Mouse (Mus musculus) urinary bladder, postnatal 25 days (tissue): ENCODE data around the gene Bcl10.
"Not testable (repeated sequence)": the region's sequence is repeated elsewhere in the genome, so short reads cannot be mapped to it uniquely, and the experiment has no call there.

Experiments
- DNase-seq: peaks from one replicate; pipeline ENCODE4 v3.0.0; 2022; ENCODE audit warnings: low spot score

The Bcl10 gene

GRCm38 (mm10) chr3:145922019-145922854 lies at the start of gene Bcl10:
Gene Bcl10 (plus strand): TSS chr3:145922804.
- DNase-seq, result no peak

- no peak for DNase-seq
Measured at GRCm38 (mm10) chr3:145873271-145873670, 49.3 kb upstream of the Bcl10 start.

DNA sequence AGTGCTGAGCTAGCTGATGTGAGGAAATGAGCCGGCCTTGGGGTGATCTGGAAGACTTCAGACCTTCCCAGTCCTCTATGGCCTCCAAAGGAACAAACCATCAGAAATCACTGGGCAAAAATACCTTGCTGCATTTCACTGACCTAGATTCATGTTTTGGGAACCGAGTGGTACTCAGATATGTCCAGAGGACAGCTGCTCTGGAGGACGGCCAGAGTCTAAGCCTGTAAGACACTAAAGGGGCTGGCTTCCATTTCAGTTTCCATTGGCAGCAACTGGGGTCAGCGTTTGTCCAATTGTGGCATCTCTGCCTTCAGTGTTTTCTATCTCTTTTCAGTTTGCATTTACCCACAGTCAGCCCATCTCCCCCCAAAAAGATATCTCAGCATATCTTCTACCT lies 48.5 kb upstream of the Bcl10 start:
- DNase-seq, result no peak

DNA sequence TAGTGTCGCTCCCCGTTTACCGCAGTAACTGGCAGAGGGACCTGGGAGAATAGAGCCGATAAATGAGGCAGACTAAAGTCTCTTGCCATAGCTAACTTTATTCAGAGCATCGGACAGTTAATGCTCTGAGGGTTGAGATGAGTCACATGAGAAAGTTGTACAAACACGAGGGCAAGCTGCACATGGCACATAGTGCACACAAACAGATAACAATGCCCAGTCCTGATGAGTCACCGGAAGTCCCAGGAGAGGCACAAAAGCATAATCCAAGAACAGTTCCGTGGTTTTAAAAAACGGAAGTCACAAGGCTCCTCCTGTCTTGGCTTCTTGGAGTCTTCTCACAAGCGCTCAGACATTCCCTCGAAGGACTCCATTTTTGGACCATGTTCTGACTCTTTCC lies 46.5 kb upstream of the Bcl10 start:
- no peak for DNase-seq

DNA sequence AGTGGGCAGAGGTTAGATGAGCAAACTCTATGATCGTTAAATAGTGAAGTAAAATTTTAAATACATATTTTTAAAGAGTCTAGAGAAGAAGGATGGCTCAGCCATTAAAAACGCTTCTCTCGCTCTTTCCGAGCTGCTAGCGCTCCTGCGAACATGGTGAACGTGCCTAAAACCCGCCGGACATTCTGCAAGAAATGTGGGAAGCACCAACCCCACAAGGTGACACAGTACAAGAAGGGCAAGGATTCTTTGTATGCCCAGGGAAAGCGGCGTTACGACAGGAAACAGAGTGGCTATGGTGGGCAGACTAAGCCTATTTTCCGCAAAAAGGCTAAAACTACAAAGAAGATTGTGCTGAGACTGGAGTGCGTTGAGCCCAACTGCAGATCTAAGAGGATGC lies 43.7 kb upstream of the Bcl10 start:
- not testable (repeated sequence) for DNase-seq

DNA sequence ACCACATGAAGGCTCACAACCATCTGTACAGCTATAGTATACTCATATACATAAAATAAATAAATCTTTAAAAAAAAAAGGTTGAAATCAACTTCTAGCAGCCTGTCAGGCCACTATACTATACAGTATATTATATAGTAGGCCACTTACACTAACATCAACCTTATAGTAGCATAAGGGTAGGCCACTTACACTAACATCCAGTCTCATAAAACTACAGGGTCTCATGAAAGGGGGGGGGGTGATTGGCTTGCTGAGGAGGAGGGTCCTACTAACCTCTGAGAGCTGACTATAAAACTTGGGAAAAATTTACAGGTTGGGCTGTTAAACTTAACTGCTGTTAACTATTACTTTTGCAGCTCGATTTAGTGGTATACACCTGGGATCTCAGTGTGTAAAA lies 42.3 kb upstream of the Bcl10 start:
- no peak for DNase-seq

GRCm38 (mm10) chr3:145882076-145882874 lies 40.3 kb upstream of the Bcl10 start:
- DNase-seq, result no peak

DNA sequence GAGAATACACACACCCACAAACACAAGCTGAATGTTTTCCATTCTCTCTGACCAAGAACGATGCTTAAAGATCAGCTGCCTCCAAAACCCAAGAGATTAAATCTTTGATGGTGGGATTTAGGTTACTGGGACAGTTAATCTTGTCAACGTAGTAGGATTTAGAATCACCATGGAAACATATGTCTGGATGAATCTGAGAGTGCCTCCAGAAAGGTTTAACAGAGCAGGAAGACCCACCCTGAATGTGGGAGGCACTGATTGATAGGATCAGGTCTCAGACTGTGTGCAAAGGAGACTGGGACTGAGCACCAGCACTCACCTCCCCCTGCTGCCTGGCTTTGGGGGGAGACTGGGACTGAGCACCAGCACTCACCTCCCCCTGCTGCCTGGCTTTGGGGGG lies 39.4 kb upstream of the Bcl10 start:
- no peak for DNase-seq

DNA sequence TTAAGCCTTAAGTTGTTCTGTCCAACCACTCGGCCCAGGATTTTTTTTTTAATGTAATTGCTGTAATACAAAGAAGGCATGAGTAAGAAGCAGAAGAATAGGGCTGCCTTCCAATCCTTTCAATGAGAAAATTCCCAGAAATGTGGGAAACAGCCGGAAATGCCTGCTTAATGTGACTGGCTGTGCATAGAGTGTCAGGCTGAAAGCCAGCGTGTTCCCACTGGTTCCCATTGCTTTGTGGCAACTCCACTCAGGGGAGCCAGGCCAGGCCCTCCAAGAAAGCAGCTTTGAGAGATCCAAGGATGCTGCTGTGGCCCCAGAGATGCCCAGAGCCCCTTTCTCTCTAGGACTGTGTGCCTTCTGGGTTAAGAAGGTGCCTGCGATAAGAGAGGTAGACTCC lies 37.2 kb upstream of the Bcl10 start:
- DNase-seq, result no peak

DNA sequence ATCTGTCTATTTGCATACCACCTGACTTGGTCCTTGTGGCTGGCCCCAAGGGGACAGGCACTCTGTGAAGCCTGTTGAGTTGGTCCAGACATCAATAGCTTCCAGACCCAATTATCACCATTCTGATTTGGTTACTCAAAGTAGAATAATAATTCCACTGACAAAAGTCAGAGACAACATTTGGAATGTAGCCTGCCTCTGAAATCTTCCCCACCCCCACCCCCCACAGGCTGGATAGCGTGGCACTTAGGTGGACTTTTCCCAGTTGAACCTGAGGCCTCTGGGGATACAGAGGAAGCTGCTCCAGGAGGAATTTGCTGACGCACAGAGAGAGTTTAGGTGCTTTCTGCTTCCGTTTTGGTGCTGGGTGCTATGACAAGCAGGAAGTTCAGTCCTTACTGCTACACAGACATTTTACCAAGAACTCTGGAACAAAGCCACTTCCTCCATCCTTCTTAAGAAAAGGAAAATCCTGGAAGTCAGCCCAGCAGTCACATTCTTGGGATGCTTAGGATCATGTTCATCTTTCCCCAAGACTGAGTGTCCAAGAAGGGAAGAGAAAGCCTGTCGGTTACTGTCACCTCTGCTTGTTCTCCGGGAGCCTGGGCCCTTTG lies 36.6 kb upstream of the Bcl10 start:
- no peak for DNase-seq

DNA sequence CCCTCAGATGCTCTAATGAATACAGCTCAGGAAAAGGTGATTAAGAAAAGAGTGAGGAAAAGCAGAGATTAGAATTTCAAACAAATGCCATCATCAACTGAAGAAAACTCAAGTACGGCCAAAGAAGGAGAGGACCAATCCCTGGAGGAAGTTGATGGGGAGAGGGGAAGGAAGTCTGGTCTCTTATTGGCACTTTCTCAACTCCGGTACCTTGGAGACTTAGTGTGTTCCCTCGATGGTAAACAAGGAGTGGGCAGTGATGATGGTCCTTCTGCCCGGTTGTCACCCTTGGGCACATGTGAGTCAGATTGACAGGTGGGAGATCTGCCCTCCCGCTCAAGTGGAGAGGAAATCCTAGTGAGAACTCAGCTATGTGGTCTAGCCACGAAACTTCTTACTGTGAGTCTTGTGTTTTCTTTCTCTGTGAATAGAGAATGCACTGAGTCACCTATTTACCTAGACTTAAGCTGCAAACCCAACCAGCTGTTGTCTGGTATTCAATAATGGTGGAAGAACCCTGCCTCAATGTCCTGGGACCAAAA lies 35.1 kb upstream of the Bcl10 start:
- DNase-seq, result no peak

DNA sequence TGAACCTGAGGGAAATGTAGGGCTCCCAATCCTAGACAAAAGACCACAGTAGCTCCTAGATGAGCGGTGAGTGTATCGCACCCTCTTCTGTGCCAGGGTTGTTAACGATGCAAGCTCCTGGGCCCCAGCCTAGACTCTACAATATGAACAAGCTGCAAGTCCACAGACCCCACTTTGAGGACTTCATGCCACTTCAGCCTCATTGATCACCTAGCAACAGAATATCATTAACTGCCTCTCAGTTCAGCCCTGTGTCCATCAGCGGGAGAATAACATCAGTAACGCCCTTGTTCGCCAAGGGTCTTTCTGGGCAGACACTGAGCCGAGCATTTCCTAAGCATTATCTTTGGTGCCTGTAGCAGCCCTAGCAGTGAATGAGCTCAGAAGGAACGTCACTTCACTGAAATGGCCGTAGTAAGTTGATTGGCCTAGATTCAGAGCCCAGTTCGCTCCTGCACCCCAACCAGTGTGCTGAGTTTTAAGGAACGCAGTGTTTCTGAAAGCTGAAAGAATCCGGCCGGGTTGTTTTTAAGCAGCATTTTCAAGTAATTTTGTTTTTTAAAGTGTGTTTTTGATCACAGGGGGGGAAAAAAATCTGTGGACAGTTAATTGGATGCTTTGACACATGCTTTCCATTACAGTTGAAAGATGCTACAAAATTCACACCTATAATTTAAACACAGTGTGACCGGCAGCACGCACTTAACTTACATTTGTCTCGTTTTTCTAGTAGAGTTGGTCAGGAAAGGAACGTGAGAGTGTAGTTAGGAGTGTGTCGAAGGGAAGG lies 32.1 kb upstream of the Bcl10 start:
- no peak for DNase-seq

DNA sequence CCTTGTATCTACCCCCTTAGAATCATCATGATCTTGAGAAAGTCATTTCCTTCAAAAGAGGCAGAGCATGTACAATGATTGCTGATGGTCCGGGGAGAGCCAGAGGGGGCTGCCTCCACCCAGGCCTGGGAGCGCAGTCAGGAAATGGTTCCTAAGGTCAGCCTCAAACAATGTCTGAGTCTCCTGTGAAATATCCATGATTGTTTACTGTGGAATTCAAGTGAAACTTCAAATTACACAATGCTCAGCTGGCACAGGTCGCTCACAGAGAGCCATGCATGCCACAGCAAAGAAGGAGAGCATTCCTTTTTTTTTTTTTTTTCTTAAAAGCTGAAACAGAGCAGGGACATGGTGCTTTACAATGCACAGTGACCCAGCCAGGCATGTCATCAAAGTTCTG lies 30.2 kb upstream of the Bcl10 start:
- no peak for DNase-seq

- DNase-seq, result no peak
Measured at GRCm38 (mm10) chr3:145894131-145894530, 28.5 kb upstream of the Bcl10 start.

DNA sequence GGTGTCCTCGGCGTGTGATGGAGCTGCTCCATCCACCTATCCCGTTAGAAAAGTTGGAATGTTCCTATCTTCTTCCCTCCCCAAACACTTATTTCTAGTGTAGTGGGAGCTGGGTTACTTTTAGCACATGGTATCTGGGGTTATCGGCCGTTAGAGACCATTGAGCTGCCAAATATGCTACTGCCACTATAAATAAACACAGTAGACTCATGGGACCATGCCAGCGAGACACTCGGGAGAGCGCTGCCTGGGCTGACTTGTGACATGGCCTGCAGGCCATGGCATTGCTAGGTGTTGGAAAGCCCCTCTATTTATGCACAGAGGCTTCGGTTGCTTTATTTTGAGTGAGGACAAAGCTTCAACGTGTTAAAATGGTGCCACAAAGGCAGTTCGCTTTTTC lies 24.9 kb upstream of the Bcl10 start:
- no peak for DNase-seq

DNA sequence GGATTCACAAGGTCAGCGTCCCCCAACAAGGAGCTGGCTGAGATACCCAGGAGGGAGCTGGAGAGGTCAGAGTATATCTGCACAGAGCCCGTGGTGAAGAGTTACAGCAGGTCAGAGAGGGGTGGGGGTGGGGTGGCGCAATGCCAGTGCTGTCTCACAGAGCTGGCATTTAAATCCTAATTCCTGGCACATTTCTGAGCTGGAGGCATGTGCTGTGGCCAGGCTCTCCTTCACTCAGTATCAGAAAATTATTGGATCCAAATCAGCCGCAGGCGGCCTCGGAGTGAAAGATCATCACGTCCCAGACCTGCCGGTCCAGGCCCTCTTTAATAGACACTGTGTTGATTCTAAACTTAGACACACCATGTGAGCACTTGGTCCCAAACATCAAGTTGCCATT lies 22.8 kb upstream of the Bcl10 start:
- DNase-seq, result no peak

GRCm38 (mm10) chr3:145903530-145903929 lies 19.1 kb upstream of the Bcl10 start:
- DNase-seq, result no peak

GRCm38 (mm10) chr3:145904850-145905776 lies 17.5 kb upstream of the Bcl10 start:
- peak; percentile 62 for DNase-seq

GRCm38 (mm10) chr3:145906582-145906981 lies 16.0 kb upstream of the Bcl10 start:
- no peak for DNase-seq

- DNase-seq, result no peak
Measured at GRCm38 (mm10) chr3:145912512-145912911, 10.1 kb upstream of the Bcl10 start.

GRCm38 (mm10) chr3:145913263-145913662 lies 9.3 kb upstream of the Bcl10 start:
- no peak for DNase-seq
